Mouse (Mus musculus): Measurements from ENCODE around the gene Gm37240.
"Not testable (repeated sequence)": the region's sequence is repeated elsewhere in the genome, so short reads cannot be mapped to it uniquely, and the experiment has no call there.

Gene Gm37240

GRCm38 (mm10) chr3:84598756-84599155 is 1288.6 kb downstream of the Gm37240 start:
- no peak for DNase-seq (ENCODE audit: low spot score in 2 of 2)

DNA sequence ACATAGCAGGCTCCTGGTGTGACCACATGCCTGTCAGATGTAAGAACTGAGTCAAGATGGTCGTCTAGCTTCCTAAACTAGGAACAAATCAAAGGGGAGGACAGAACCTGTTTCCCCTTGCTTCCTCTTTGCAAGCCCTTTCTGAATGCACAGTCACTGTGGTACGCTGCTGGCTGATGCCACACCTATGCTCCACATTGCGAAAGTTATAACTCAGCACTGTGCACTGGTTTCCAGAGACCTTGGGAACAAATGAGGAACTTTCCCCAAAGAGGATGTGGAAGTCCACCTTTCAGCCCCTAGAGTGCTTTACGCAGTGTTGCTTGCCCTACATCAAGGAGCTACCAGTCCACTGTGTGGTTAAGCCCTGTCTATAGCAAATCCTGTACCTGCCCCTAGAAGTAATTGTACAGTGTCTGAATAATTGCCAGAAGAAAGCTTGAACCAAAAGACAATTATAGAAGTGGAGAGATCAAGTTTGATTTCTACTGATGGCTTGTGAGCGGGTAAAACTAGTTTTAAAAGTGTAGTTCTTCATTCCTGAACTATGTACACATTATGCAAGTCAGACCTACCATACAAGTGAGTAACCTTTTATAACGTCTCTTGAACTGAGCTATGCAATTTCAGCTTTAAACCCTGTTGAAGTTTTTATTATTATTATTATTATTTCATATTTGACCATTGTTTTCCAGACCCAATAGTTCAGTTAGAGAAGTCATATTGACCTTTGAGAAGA is 1289.2 kb downstream of the Gm37240 start:
- no peak for DNase-seq (ENCODE audit: low spot score in 2 of 2)

- DNase-seq (ENCODE audit: low spot score in 2 of 2): no peak
Observed at GRCm38 (mm10) chr3:84595677-84596234, 1291.6 kb downstream of the Gm37240 start.

- DNase-seq (ENCODE audit: low spot score in 2 of 2): no peak
Observed at GRCm38 (mm10) chr3:84594894-84595676, 1292.2 kb downstream of the Gm37240 start.

DNA sequence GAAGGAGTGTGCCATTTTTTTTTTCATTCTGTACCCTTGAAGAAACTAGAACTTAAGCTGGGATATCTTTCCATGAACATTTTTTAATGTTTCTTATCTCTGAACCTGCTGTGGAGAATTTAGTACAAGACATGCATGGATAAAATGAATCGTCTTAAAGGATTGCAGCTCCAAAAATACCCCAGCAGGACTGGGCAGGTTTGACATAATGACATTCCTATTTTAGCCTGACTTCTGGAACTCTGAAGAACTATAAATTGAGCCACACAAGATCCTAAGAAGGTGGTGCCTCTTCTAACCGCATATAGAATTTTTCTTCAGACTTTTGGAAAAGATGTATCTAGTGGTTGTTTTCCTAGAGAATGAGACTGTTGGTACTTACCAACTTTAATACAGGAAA is 1294.0 kb downstream of the Gm37240 start, which contains the start of gene Tigd4:
Gene Tigd4, plus strand, starts transcription at position 301 of the 400 bp plus-strand sequence.
- no peak for DNase-seq (ENCODE audit: low spot score in 2 of 2)

GRCm38 (mm10) chr3:84586736-84587135 is 1300.6 kb downstream of the Gm37240 start:
- no peak for DNase-seq (ENCODE audit: low spot score in 2 of 2)

DNA sequence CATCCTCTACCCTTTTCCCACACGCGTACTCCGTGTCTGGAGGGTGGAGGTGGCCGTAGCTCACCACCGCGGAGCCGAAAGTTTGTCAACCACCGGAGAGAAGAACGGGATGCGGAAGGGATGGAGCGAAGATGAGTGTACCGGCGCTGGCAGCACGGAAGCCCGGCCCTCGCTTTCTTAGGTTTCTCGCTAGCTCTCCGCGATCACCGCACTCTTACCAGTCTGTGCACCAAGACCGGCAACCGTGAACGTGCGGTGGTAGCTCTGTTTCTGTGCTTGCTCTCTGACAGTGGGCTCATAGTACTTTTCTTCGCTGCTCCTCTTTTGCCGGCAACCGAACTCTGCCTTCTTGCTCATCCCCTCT is 1304.4 kb downstream of the Gm37240 start:
- DNase-seq (ENCODE audit: low spot score in 2 of 2): peak in 1 of 2 experiments; percentile 6

- DNase-seq (ENCODE audit: low spot score in 2 of 2): peak; percentile 80 to 87
Observed at GRCm38 (mm10) chr3:84582023-84582912, 1305.0 kb downstream of the Gm37240 start, which contains the start of gene Arfip1. Arfip1 (minus strand) TSS chr3:84582625.

DNA sequence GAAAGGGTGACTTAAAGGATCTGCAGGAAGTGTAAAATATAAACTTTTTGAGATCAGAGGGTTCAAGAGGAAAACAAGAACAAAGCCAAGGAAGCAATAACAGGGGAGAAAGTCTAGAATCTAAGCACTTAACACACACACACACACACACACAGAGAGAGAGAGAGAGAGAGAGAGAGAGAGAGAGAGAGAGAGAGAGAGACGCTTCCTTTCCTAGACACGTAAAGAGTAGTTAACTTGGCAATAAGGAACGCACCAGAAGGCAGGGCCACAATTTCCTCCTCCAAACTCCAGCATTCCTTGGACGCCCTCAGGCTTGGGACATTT is 1305.7 kb downstream of the Gm37240 start:
- no peak for DNase-seq (ENCODE audit: low spot score in 2 of 2)

DNA sequence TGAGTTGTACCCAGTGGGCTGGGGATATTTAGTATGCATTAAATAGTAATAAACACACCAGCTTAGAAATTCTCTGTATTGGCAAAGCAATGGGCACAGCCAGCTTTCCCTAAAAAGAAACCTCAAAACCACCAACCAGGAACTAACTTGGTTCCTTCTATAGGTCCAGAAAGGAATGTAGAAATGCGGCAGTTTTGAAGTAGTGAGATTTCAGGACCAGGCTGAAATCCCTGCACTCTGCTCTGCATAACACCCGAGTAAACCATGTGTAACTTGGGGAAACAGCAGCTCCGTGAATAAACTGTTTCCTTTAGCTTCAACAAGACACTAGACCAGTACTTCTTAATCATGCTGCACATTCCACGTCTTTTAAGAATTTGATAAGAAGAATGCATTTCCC is 1306.6 kb downstream of the Gm37240 start:
- no peak for DNase-seq (ENCODE audit: low spot score in 2 of 2)

- DNase-seq (ENCODE audit: low spot score in 2 of 2): no peak
Observed at GRCm38 (mm10) chr3:84570501-84570900, 1316.8 kb downstream of the Gm37240 start.

DNA sequence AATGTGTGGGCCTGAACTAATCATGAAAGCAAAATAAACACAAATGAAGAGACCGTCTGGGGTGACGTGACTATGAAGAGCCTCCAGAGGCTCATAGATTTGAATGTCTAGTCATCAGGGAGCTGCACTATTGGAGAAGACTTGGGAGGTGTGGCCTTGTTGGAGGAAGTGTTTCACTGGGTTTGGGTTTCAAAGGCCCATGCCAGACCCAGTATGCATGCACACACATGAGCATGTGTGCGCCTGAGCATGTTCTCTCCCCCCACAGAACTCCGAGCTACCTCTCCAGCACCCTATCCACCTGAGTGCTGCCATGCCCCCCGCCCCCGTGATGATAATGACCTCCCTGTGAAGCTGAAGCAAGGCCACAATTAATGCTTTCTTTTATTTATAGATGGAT is 1317.7 kb downstream of the Gm37240 start:
- no peak for DNase-seq (ENCODE audit: low spot score in 2 of 2)

DNA sequence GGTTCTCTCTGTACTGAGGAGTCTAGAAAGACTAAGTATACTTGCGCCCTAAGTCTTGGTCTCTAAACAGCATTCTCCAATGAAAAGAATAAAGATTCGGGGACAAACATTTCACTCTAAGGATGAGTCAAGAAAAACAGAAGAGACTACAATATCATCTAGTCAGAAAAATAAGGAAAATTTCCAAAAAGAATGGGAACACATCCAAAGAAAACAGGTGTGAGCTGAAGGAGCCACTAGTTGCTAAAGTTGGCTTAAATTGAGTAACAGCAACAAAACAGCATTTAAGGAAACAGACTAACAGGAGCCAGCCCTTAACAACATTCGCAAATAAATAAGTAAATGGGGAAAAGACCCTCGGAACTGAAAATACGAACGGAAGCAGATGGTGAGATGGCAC is 1318.8 kb downstream of the Gm37240 start:
- no peak for DNase-seq (ENCODE audit: low spot score in 2 of 2)

DNA sequence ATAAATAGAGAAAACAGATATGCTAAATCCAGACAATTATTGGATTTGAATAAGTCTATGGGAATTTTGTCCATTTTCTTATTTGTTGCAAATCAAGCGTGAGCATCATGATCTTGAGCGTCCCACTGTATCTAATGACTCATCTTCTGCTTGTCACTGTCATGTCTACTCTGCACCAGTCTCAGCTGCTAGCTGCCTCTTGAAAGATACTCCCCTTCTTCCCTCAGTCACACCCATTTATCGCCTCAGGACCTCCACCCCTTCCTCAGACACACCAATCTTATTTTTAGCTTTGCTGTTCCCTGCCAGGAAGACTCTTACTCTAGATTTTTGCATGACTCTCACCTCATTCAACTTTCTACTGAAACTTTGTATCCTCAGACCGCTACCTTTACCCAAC is 1323.9 kb downstream of the Gm37240 start:
- no peak for DNase-seq (ENCODE audit: low spot score in 2 of 2)

DNA sequence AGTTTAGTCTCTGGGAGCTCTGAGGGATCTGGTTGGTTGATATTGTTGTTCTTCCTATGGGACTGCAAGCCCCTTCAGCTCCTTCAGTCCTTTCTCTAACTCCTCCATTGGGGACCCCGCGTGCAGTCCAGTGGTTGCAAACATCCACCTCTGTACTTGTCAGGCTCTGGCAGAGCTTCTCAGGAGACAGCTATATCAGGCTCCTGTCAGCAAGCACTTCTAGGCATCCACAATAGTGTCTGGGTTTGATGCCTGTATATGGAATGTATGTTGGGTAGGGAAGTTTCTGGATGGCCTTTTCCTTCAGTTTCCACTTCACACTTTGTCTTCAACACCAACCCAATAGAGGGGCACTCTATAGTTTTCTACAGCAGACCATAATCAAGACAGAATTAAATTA is 1324.4 kb downstream of the Gm37240 start:
- DNase-seq (ENCODE audit: low spot score in 2 of 2): not testable (repeated sequence)

GRCm38 (mm10) chr3:84558301-84558700 is 1329.0 kb downstream of the Gm37240 start:
- no peak for DNase-seq (ENCODE audit: low spot score in 2 of 2)

DNA sequence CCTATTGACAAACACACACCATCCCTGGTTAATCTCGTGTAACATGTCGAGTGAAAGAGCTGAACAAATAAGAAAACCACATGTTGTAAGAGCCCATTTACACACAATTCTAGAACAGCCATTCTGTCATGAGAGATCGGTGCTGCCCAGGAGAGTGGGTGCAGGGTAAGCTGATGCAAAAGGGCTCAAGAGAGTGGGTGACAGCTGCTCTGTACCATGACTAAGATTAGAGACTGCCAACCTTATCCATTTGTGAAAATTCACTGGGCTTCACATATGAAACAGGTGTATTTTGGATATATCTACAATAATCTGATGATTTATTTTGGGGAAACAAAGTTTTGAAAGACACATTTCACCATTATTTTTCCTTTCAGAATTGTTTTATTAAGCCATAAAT is 1331.5 kb downstream of the Gm37240 start:
- no peak for DNase-seq (ENCODE audit: low spot score in 2 of 2)

GRCm38 (mm10) chr3:84547177-84547576 is 1340.1 kb downstream of the Gm37240 start:
- peak in 1 of 2 experiments; percentile 14 for DNase-seq (ENCODE audit: low spot score in 2 of 2)

DNA sequence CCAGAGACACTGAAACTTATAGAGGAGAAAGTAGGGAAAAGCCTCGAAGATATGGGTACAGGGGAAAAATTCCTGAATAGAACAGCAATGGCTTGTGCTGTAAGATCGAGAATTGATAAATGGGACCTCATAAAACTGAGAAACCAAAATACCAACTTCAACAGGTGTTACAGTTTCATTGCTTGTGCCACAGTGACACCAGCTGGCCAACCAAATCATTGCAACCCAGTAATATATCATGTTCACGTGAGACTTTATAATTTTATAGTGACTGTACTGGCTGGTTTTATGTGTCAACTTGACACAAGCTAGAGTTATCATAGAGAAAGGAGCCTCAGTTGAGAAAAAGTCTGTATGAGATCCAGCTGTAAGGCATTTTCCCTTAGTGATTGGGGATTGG is 1344.9 kb downstream of the Gm37240 start:
- peak; percentile 19 to 58 for DNase-seq (ENCODE audit: low spot score in 2 of 2)

DNA sequence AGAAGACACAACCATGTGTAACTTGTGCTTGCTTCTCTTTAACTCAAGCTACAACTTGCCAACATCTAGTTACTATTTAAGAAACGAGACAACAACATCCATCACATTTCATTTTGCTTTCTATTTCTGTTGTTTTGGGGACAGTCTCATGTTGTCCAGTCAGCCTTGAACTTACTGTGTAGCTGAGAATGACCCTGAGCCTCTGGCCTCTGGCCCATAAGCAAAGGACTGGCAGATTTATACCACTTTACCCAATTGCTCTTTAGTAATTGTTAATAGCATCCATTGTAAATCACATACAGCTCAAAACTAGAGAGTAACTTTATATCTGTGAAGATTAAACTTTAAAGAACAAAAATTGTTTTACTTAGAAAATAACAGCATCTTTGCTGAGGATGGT is 1345.4 kb downstream of the Gm37240 start:
- DNase-seq (ENCODE audit: low spot score in 2 of 2): no peak

GRCm38 (mm10) chr3:84540640-84541039 is 1346.7 kb downstream of the Gm37240 start:
- no peak for DNase-seq (ENCODE audit: low spot score in 2 of 2)

- DNase-seq (ENCODE audit: low spot score in 2 of 2): no peak
Observed at GRCm38 (mm10) chr3:84536987-84537386, 1350.3 kb downstream of the Gm37240 start.

All from spleen, postnatal 14 days (tissue).